Mouse (Mus musculus) heart, postnatal 14 days (tissue): ENCODE measurements around the gene Gm15262. TPM values are rescaled to one million over a fixed set of nuclear protein-coding genes. Genes with fewer than 3 reads are reported as not detected.
"Not testable (repeated sequence)": the region's sequence is repeated elsewhere in the genome, so short reads cannot be mapped to it uniquely, and the experiment has no call there.

Experiments used
- DNase-seq, 2 experiments: peaks; one replicate each; pipeline ENCODE4 v3.0.0; 2021 to 2022
- intact Hi-C: fragments of 180-260 bp; cut with DNase I; formaldehyde crosslinking; loops from one replicate; pipeline ENCODE4 v1.15.1; 2025
- long read RNA-seq, 2 experiments: library from polyadenylated mRNA; stranded (forward); transcript quantifications; one replicate each; pipeline ENCODE4 v2.0.0; 2021
- total RNA-seq, 2 experiments: library from RNA; stranded (reverse); gene quantifications; 2 replicates each; pipeline ENCODE4 v1.2.3; 2021

Gene Gm15262
- not detected for total RNA-seq
- long read RNA-seq, experiment 1: 0 reads
- long read RNA-seq, experiment 2: 0 reads

- DNase-seq, intact Hi-C loops: not testable (repeated sequence)
These were observed at the start of gene Gm15262 for GRCm38 (mm10) chrX:161287156-161287555. Gene Gm15262 (plus strand): TSS chrX:161287456.

GRCm38 (mm10) chrX:161308131-161308530, 20.9 kb downstream of the Gm15262 start:
- no peak for DNase-seq
- intact Hi-C loops: no loop called here

GRCm38 (mm10) chrX:161316443-161316842, 29.2 kb downstream of the Gm15262 start:
- intact Hi-C loops: no loop called here
- no peak for DNase-seq

GRCm38 (mm10) chrX:161370927-161371326, 83.7 kb downstream of the Gm15262 start:
- no peak for DNase-seq
- intact Hi-C loops: no loop called here

- intact Hi-C loops: no loop called here
- no peak for DNase-seq
These were observed 84.2 kb downstream of the Gm15262 start for GRCm38 (mm10) chrX:161371461-161371860.

GRCm38 (mm10) chrX:161375568-161375967, 88.3 kb downstream of the Gm15262 start:
- intact Hi-C loops: no loop called here
- peak in 1 of 2 experiments; percentile 7 for DNase-seq

- intact Hi-C loops: no loop called here
- DNase-seq: peak; percentile 2 to 53
These were observed 98.5 kb downstream of the Gm15262 start for GRCm38 (mm10) chrX:161385791-161386190.

GRCm38 (mm10) chrX:161387942-161388341, 100.7 kb downstream of the Gm15262 start:
- no peak for DNase-seq
- intact Hi-C loops: no loop called here

GRCm38 (mm10) chrX:161399110-161399509, 111.9 kb downstream of the Gm15262 start:
- intact Hi-C loops: loop anchor here (1.0 kb wide), 2 partner anchors 391 to 427 kb away; no protein-coding TSS in a partner anchor
- DNase-seq: peak; percentile 59 to 81

- intact Hi-C loops: no loop called here
- no peak for DNase-seq
These were observed 123.9 kb downstream of the Gm15262 start for GRCm38 (mm10) chrX:161411151-161411550.

Other genes starting within 250 kb of the Gm15262 start
- 1 to 10 TPM; 1.4 TPM for gene Scml2, start 170.3 kb upstream of the Gm15262 start, total RNA-seq